Mouse (Mus musculus) brain, adult 2 months (tissue): Measurements from ENCODE around the gene 2810004N23Rik.
"Not testable (repeated sequence)": the region's sequence is repeated elsewhere in the genome, so short reads cannot be mapped to it uniquely, and the experiment has no call there.

Experiments
- DNase-seq: peaks from one replicate; pipeline ENCODE4 v3.0.0; 2011; ENCODE audit warnings: low read depth, low spot score

The 2810004N23Rik gene

DNA sequence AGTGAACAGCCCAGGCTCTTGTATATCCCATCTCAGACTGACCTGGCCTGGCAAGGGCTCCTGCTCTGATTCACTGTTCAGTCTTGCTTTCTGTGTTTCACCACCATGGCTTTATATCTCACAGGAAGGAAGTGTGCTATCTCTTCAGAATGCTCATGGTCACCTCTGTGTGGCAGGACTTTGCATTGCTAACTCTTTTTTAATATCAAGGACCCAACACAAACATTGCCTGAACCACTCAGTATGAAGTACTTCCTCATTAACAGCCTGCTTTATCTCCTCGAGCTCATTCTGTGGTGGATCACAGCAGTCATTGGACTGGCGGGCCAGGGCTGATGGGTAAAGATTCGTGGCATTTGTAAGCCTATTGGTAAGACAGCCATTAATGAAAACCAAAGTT is 3.7 kb upstream of the 2810004N23Rik start:
- DNase-seq = no peak

DNA sequence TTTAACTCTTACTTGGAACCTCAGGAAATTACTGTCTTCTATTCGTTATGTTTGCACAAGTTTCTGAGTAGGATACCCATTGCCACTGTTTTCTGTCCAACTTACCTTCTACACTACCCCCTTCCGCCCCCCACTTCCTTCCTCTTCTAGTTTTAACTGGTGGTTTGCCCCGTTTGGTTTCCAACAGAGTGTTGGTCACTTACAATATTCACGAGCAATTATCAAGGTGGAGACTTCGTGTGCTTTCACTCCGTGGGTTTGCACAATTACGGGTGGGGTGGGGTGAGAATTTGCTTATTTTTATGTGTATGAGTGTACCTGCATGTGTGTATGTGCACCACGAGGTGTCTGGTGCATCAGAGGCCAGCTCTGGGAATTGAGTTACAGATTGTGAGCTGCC is 809 bp upstream of the 2810004N23Rik start:
- DNase-seq = no peak

DNA sequence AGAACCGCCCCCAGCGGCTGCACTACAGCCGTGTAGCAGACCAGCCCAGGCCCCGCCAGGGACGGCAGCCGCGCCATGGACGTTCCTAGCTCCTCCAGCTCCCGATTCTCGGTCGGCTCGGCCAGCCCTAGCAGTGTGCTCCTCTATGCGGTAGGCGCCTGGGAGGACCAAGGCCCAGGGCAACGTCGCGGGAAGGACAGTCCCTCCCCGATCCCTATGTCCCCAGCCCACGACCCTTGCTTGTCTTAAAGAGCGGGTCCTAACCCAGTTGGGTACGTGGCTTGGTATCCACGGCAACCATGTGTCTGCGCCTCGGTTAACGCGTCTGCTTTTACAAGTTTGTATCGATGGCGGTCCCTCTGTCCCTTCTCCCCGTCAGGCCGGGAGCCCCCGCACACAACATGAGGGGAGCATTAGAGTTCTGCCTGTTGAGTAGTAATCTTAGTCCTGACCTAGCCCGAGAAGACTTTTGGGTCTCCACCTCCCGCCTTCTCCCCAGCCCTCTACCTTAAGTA is 300 bp upstream of the 2810004N23Rik start:
- peak; percentile 51 for DNase-seq

DNA sequence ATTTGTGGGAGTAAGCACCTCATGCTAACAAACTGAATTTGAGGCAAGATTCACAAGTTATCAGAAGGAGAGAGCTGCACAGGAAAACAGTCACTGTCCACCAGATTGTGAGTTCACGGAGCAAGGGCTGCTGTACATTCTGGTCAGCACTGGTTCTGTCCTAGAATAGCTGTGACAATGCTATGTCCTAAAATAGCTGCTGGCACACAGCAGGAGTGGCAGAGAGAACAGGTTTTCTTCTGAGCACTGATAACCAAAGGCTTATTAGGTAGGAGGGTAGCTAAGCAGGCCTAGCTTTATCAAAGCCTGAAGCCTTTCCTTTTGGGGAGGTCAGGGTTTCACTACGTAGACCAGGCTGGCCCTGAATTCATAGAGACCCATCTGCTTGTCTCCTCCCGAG is 2.7 kb downstream of the 2810004N23Rik start:
- peak; percentile 47 for DNase-seq

DNA sequence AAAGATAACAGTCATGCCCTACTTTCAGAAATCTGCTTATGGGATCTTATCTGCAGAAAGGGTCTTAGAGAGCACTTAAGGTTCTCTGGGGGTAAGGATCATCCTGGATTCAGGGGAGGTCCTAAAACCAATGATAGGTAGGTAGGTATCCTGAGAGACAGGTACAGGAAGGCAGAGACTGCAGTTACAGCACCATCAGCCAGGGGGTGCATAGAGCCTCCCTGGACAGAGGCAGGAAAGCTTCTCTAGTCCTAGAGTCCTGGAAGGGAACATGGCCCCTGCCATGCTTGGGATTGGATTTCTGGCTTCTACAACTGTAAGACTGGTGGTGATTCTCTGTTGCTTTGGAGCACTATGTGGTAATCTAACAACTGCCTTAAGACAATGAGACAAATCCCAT is 3.5 kb downstream of the 2810004N23Rik start:
- DNase-seq = peak; percentile 13

DNA sequence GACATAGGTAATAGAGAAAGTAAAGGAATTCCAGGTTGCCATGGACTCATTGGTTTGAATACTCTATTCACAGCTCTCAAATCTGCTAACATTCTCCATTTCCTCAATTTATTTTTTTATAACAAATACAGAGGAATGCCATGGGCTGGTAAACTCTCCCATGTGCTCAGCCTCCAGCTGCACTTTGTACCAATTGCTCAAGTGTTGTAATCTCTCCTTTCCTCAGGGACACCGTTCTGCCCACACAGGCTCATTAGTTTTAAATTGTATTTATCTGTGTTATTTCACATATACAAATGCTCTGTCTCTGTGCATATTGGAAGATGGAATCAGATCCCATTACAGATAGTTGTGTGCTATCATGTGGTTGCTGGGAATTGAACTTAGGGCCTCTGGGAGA is 9.4 kb downstream of the 2810004N23Rik start:
- DNase-seq = no peak

- DNase-seq = no peak
These were observed 17.3 kb downstream of the 2810004N23Rik start for GRCm38 (mm10) chr8:124845573-124845972.

DNA sequence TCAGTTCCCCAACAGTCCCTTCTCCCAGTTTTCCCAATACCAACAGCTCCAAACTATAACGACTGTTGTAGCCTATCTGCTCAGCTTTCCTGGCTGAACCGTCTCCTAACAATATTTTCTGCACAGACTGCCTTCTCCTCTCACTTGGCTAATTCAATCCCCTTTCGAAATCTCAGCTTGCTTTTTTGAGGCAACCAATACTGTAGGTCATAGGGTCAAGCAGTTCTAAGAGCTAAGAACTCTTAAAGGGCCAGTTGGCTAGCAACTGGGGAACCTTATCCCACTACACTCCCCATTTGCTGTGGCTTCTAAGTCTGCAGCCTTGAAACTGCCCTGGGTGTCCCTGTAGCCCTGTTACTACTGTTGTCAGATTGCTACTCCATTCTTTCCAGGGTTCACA is 17.8 kb downstream of the 2810004N23Rik start:
- DNase-seq = no peak

GRCm38 (mm10) chr8:124842929-124843328 is 20.0 kb downstream of the 2810004N23Rik start:
- DNase-seq = not testable (repeated sequence)

- peak; percentile 17 for DNase-seq
These were observed 21.1 kb downstream of the 2810004N23Rik start for GRCm38 (mm10) chr8:124841775-124842174.

- DNase-seq = no peak
These were observed 22.0 kb downstream of the 2810004N23Rik start for GRCm38 (mm10) chr8:124840900-124841299.

DNA sequence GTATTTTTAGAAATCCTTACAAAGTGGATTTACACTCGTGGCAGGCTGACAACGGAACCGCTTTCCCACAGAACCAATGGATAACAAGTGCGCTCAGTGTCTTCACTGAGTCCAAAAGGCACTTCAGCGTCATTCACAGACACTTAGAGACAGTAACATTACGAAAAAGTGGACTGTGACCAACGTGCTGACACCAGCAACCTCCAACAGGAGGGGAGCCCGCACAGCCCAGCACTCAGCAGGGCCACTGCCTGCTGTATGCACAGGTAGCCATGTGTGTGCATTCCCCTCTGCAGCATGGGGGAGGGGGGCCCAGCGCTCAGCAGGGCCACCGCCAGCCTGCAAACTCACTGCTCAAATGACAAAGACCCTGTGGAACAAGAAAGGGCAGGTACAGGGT is 23.5 kb downstream of the 2810004N23Rik start:
- DNase-seq = no peak

- no peak for DNase-seq
These were observed 25.0 kb downstream of the 2810004N23Rik start for GRCm38 (mm10) chr8:124837956-124838355.

- DNase-seq = no peak
These were observed 26.0 kb downstream of the 2810004N23Rik start for GRCm38 (mm10) chr8:124836907-124837306.

- DNase-seq = no peak
These were observed 26.6 kb downstream of the 2810004N23Rik start for GRCm38 (mm10) chr8:124836273-124836672.

- no peak for DNase-seq
These were observed 27.1 kb downstream of the 2810004N23Rik start for GRCm38 (mm10) chr8:124835848-124836247.

- no peak for DNase-seq
These were observed 29.3 kb downstream of the 2810004N23Rik start for GRCm38 (mm10) chr8:124833430-124834205.

DNA sequence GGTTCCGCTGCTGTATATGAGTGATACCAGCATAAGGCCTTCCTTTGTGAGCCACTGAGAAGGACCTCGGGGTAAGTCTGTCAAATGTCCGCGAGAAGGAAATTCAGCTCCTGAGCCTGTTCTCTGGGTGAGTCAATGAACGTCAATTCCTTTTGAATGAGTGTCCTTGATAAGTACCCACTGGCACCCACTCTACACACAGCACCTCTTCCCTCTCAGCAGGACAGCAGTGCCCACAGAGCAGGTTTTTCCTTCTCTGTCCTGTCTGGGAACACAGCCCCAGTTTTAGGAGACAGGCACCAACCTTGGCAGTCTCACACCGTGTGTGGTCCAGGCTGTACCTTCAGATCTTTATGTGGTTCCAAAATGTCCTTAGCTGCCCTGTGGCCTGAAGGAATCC is 31.0 kb downstream of the 2810004N23Rik start:
- DNase-seq = no peak

- no peak for DNase-seq
These were observed 31.4 kb downstream of the 2810004N23Rik start for GRCm38 (mm10) chr8:124831531-124831930.

DNA sequence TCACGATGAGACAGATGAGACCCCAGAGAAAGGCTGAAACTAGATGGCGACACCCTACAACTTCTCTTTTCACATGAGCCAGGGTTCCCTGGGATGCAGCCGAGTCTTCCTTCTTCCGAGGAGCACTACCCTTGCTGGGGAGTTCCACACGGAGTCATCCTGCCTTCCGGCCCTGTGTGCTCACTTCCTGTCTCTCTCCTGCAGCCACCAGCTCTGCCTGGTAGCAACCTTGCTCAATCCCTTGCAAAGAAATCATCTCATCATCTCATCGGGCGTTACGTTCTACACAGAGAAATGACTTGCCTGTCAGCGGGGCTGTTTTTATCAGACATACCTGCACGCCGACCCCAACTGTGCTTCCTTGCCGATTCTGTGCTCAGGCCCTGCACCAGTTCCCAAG is 32.9 kb downstream of the 2810004N23Rik start:
- DNase-seq = no peak

GRCm38 (mm10) chr8:124828561-124829240 is 34.2 kb downstream of the 2810004N23Rik start:
- peak; percentile 79 for DNase-seq

- DNase-seq = peak; percentile 81
These were observed 35.5 kb downstream of the 2810004N23Rik start for GRCm38 (mm10) chr8:124827387-124827786.

GRCm38 (mm10) chr8:124826658-124827057 is 36.3 kb downstream of the 2810004N23Rik start:
- DNase-seq = peak; percentile 82
